Mouse (Mus musculus): ENCODE results near the gene Rnf213.

The Rnf213 gene

DNA sequence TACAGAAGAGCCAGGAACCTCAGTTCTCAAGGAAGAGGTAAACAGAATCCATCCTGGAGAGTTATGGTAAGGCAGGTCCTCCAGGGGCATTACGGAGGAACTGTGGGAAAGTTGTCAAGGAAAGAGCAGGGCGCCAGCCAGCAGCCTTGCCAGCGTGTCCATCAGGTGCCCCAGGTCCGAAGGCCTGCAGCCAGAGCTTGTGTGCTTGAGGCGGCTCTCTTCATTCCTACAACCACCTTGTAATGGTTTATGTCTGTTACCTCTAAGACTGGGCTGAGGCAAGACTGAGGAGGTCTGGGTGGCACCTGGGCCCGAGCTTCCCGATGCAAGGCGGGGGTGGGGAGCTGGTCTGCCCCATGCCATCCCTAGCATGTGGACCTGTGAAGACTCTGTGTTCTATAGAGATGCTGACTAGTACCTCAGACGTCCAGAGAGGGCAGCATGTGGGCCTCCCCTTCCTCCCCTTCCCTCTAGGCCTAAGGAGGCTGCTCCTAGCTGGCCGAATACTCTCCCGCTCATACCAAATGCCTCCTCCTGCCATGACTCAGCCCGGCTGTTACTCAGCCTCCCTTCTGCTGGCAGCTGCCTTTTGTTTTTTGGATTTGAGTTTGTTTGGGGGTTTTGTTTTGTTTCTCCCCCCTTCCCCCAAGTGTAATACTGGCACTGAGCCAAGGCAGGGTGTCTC, 123.9 kb downstream of the Rnf213 start:
- no peak for DNase-seq

DNA sequence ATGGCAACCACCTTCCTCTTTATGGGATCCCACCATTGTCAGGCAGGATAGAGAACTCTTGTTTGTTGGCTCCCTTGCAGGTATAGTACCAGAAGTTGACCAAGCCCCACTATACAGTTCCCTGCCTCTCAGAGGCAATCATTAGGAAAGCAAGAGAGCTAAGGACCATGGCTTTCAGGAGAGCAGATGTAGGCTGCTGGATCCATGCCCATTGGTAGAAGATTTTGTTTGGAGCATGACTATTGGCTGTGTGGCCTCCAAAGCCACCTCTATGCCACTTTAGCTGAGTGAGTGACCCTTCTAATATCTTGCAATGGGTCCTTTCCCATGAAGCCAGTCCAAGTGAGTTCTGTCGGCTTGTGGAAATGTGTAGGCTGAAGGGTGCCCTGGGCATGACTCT, 126.5 kb downstream of the Rnf213 start:
- no peak for DNase-seq

DNA sequence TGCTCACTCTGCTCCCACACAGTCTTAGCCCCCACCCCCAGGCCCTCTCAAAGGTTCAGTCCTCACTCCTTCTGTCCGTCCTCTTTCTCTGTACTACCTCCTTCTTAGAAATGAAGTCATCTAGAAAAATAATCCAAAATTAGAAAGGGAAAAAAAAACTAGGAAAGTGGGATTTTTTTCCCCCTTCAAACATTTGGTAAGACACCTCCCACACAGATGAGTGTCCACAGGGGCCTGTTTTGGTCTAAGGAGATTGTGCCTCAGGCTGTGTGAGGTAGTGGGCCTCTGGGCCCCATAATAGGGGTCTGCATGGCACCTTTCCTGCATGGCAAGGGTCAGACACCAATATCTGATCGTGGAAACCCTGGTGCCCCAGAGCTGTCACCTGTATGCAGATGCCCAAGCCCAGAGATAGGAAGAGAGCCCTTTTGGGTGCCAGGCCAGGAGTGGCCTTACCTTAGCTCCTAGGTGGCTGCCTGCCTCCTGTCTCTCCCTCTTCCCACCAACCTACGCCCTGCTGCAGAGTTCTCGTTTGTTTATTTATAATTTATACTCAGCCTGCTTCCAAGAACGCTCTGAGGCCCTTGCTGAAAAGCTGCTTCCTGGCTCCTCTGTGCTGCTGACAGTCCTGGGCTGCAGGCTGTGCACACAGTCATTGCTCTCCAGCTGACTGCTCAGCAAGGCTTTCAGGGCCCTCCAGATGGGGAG, 127.3 kb downstream of the Rnf213 start:
- no peak for DNase-seq

DNA sequence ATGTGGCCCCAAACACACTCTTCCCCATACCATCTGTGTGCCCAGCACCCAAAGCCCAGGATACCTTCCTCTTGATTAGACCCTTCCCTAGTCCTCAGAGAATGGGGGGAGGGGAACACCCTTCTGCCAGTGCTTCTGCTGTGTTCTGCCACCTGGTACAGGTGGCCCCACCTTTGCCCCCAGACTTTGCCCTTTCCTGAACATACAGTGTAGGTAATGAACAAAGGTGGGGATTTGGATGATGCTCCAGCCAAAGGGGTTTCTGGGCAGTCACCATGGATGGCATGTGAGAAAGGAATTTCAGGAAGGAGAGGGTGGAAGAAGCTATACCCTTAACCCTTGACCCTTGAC, 127.8 kb downstream of the Rnf213 start:
- DNase-seq: no peak

- DNase-seq: no peak
These were observed 129.2 kb downstream of the Rnf213 start for GRCm38 (mm10) chr11:119521920-119522710.

GRCm38 (mm10) chr11:119522779-119523178, 129.9 kb downstream of the Rnf213 start:
- DNase-seq: no peak

GRCm38 (mm10) chr11:119523392-119523791, 130.5 kb downstream of the Rnf213 start:
- DNase-seq: no peak

GRCm38 (mm10) chr11:119524545-119524949, 131.6 kb downstream of the Rnf213 start:
- DNase-seq: peak; percentile 92

GRCm38 (mm10) chr11:119526068-119526966, 133.4 kb downstream of the Rnf213 start:
- no peak for DNase-seq

GRCm38 (mm10) chr11:119528930-119529329, 136.0 kb downstream of the Rnf213 start:
- DNase-seq: no peak

DNA sequence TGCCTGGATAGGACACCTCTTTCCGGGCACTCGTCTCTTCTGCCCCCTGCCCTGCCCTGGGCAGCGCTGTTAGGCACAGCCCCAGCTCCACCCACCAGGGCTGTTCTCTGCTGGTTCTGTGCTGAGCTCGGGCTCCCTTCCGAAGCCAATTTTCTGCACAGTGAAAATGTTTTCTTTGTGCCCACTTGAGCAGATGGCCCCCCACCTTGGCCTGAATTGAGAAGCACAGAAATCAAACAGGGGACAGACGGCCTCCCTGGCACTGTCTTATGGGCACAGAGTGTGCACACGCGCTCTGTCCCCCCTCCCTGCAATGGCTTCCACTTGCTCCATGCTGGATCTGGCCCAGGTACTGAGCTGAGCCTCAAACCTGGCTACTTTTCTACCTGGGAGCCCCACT, 139.6 kb downstream of the Rnf213 start:
- DNase-seq: no peak

- DNase-seq: no peak
These were observed 140.8 kb downstream of the Rnf213 start for GRCm38 (mm10) chr11:119533745-119534144.

All from kidney, postnatal 14 days (tissue).